Mouse (Mus musculus): Measurements from ENCODE around the gene Myadml2. TPM values are rescaled to one million over a fixed set of nuclear protein-coding genes. Genes with fewer than 3 reads are reported as not detected.

Gene Myadml2
- 1.1 and 3.1 TPM in 2 replicates for polyA plus RNA-seq (2012; rRNA removed)

DNA sequence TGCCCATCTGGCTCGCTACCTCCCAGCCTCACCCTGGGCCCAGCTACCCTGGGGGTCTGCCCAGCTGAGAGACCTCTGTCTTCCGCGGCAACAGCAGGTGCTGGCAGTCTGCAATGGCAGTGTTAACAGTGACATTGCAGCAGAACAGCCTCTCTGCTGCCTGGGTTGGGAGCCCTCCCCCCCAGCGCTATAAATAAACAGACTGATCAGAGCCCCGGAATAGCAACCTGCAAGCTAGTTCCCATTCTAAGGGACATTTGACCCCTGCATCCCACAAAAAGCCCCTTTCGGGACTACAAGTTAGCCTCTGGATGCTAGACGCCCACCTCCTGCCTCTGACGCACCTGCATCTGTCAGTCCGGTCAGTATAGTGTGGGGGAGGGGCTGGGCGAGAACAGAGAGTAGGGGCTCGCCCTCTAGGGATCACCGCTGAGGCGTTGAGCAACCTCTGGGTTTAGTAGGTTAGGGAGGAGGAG lies at the start of gene Myadml2:
Gene Myadml2, minus strand, starts transcription at position 158 of the 476 bp plus-strand sequence.
- peak within 1 kb of the TSS; percentile 40 for H3K4me3 ChIP-seq (replicated peaks; ENCODE audit: extremely low read depth, low read depth, low read length)
- TF ChIP-seq CTCF (IDR thresholded peaks at IDR 0.05; ENCODE audit: insufficient read depth, low read length) = no peak
- TF ChIP-seq POLR2A (IDR thresholded peaks at IDR 0.05; ENCODE audit: borderline replicate concordance, extremely low read depth, low read depth, low read length) = no peak
- 11% methylated on average over 13 of the region's 13 CpGs for WGBS
- H3K4me1 ChIP-seq (ENCODE audit: control insufficient read depth, insufficient read depth, low read length) = 0 out of 2 replicates have a peak, but pooled peaks cover 2% of the 10 kb centered on the region
- no peak for DNase-seq

DNA sequence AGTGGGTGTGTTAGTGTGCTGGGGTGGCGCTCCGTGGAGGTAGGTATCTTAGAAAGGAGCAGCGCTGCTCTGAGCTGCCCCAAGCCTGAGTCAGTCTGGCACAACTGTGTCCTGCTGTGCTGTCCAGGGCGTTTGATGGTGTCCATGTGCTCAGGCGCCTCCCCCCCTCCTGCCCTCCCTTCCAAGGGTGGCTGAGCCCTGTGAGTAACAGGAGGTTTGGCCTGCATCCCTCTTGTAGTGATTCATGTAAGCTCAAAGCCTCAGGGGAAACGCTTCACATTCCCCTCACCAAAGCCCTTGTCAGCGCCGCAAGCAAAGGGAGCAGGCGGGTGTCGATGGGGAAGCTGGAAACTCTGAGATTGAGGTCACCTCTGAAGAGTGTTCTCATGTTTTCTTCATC lies 49.8 kb upstream of the Myadml2 start:
- Histone ChIP-seq H3K4me3 (replicated peaks; ENCODE audit: extremely low read depth, low read depth, low read length) (no peak overlapping the region), H3K4me1 (ENCODE audit: control insufficient read depth, insufficient read depth, low read length) (no peaks in the 10 kb centered on the region)
- no peak for DNase-seq
- WGBS = 71% methylated on average over 10 of the region's 10 CpGs
- TF ChIP-seq POLR2A (IDR thresholded peaks at IDR 0.05; ENCODE audit: borderline replicate concordance, extremely low read depth, low read depth, low read length) (no peak), CTCF (IDR thresholded peaks at IDR 0.05; ENCODE audit: insufficient read depth, low read length) (no peak)

DNA sequence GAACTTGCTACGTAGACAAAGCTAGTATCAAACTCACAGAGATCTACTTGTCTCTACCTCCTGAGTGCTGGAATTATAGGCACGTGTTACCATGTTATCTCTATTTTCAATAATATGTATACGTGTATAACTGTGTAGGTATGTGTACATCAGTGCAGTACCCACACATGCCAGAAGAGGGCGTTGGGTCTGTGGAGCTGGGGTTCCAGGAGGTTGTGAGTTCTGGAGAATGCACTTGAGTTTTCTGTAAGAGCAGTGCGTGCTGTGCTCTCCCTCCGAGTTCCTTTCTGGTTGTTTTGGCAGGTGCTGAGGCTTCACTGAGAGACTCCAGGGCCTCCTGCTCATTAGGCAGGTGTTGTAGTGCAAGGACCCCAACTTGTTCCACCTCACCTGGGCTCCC lies 48.6 kb upstream of the Myadml2 start:
- Histone ChIP-seq H3K4me1 (ENCODE audit: control insufficient read depth, insufficient read depth, low read length) (peaks cover 3% of the 10 kb centered on the region; the same call in 1 of the 2 replicates), H3K4me3 (replicated peaks; ENCODE audit: extremely low read depth, low read depth, low read length) (no peak overlapping the region)
- no peak for DNase-seq
- TF ChIP-seq CTCF (IDR thresholded peaks at IDR 0.05; ENCODE audit: insufficient read depth, low read length) = 0 out of 2 replicates have a peak, but pooled peaks have one; percentile 8
- no peak for TF ChIP-seq POLR2A (IDR thresholded peaks at IDR 0.05; ENCODE audit: borderline replicate concordance, extremely low read depth, low read depth, low read length)
- WGBS = 91% methylated on average over 6 of the region's 6 CpGs

GRCm38 (mm10) chr11:120695641-120696040 lies 47.7 kb upstream of the Myadml2 start:
- peaks cover 3% of the 10 kb centered on the region; the same call in 1 of the 2 replicates for H3K4me1 ChIP-seq (ENCODE audit: control insufficient read depth, insufficient read depth, low read length)
- H3K4me3 ChIP-seq (replicated peaks; ENCODE audit: extremely low read depth, low read depth, low read length) = no peak overlapping the region
- 69% methylated on average over 12 of the region's 12 CpGs for WGBS
- TF ChIP-seq CTCF (IDR thresholded peaks at IDR 0.05; ENCODE audit: insufficient read depth, low read length) = no peak
- TF ChIP-seq POLR2A (IDR thresholded peaks at IDR 0.05; ENCODE audit: borderline replicate concordance, extremely low read depth, low read depth, low read length) = no peak
- no peak for DNase-seq

GRCm38 (mm10) chr11:120695184-120695583 lies 47.2 kb upstream of the Myadml2 start:
- DNase-seq = no peak

GRCm38 (mm10) chr11:120693461-120693860 lies 45.5 kb upstream of the Myadml2 start:
- H3K4me3 ChIP-seq (replicated peaks; ENCODE audit: extremely low read depth, low read depth, low read length) = no peak overlapping the region
- H3K4me1 ChIP-seq (ENCODE audit: control insufficient read depth, insufficient read depth, low read length) = peaks cover 3% of the 10 kb centered on the region; the same call in 1 of the 2 replicates
- TF ChIP-seq CTCF (IDR thresholded peaks at IDR 0.05; ENCODE audit: insufficient read depth, low read length) (no peak), POLR2A (IDR thresholded peaks at IDR 0.05; ENCODE audit: borderline replicate concordance, extremely low read depth, low read depth, low read length) (no peak)
- DNase-seq = no peak
- 80% methylated on average over 3 of the region's 3 CpGs for WGBS

More at GRCm38 (mm10) chr11:120695184-120695583, 47.2 kb upstream of the Myadml2 start:
- no peak for TF ChIP-seq CTCF (IDR thresholded peaks at IDR 0.05; ENCODE audit: insufficient read depth, low read length)
- TF ChIP-seq POLR2A (IDR thresholded peaks at IDR 0.05; ENCODE audit: borderline replicate concordance, extremely low read depth, low read depth, low read length) = no peak
- 43% methylated on average over 4 of the region's 4 CpGs for WGBS
- H3K4me1 ChIP-seq (ENCODE audit: control insufficient read depth, insufficient read depth, low read length) = peaks cover 3% of the 10 kb centered on the region; the same call in 1 of the 2 replicates
- no peak overlapping the region for H3K4me3 ChIP-seq (replicated peaks; ENCODE audit: extremely low read depth, low read depth, low read length)

- DNase-seq = no peak
- no peak overlapping the region for H3K4me3 ChIP-seq (replicated peaks; ENCODE audit: extremely low read depth, low read depth, low read length)
- 66% methylated on average over 4 of the region's 4 CpGs for WGBS
- no peak for TF ChIP-seq CTCF (IDR thresholded peaks at IDR 0.05; ENCODE audit: insufficient read depth, low read length)
- no peak for TF ChIP-seq POLR2A (IDR thresholded peaks at IDR 0.05; ENCODE audit: borderline replicate concordance, extremely low read depth, low read depth, low read length)
- peaks cover 3% of the 10 kb centered on the region; the same call in 1 of the 2 replicates for H3K4me1 ChIP-seq (ENCODE audit: control insufficient read depth, insufficient read depth, low read length)
Observed at GRCm38 (mm10) chr11:120692471-120693011, 44.6 kb upstream of the Myadml2 start.

DNA sequence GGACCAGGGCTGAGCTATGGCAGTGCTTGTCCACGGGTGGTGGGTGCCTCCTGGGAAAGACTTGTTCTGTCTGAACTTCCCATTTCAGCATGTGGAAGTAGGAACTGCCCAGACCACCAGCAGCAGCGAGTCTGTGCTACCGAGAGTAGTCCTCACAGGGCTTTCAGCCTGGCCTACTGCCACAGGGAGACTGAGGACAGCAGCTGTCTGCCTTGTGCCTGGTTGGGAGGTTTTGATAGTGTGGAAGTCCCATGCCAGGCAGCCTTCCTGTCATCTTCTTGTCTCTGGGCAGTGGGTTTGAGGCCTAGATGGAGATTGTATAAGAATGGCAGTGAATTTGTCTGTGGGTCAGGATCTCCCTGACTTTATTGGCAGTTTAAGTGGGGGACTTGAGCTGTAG lies 41.4 kb upstream of the Myadml2 start:
- no peak for DNase-seq
- TF ChIP-seq POLR2A (IDR thresholded peaks at IDR 0.05; ENCODE audit: borderline replicate concordance, extremely low read depth, low read depth, low read length) = no peak
- TF ChIP-seq CTCF (IDR thresholded peaks at IDR 0.05; ENCODE audit: insufficient read depth, low read length) = no peak
- H3K4me3 ChIP-seq (replicated peaks; ENCODE audit: extremely low read depth, low read depth, low read length) = no peak overlapping the region
- peaks cover 8% of the 10 kb centered on the region; the same call in 1 of the 2 replicates for H3K4me1 ChIP-seq (ENCODE audit: control insufficient read depth, insufficient read depth, low read length)
- WGBS = 64% methylated on average over 3 of the region's 3 CpGs

GRCm38 (mm10) chr11:120686650-120687272 lies 38.8 kb upstream of the Myadml2 start:
- TF ChIP-seq CTCF (IDR thresholded peaks at IDR 0.05; ENCODE audit: insufficient read depth, low read length) (no peak), POLR2A (IDR thresholded peaks at IDR 0.05; ENCODE audit: borderline replicate concordance, extremely low read depth, low read depth, low read length) (no peak)
- no peak overlapping the region for H3K4me3 ChIP-seq (replicated peaks; ENCODE audit: extremely low read depth, low read depth, low read length)
- 67% methylated on average over 20 of the region's 20 CpGs for WGBS
- H3K4me1 ChIP-seq (ENCODE audit: control insufficient read depth, insufficient read depth, low read length) = peaks cover 4% of the 10 kb centered on the region; the same call in 1 of the 2 replicates
- DNase-seq = peak; percentile 53
